Mouse (Mus musculus) MEL (cell line): ENCODE measurements around the gene Golm1. TPM values are rescaled to one million over a fixed set of nuclear protein-coding genes. Genes with fewer than 3 reads are reported as not detected.
A peak's percentile ranks its signal among the peaks of the same experiment; 100 is the strongest.

Experiments used
- DNase-seq: peaks from one replicate; pipeline ENCODE4 v3.0.0; 2011; ENCODE audit warnings: low read depth, low spot score
- H3K27ac ChIP-seq: 2 replicates; pipeline ENCODE4 v1.5.1; 2012; ENCODE audit warnings: low read depth, mild to moderate bottlenecking, control low read depth, low read length, moderate library complexity; ENCODE audit not compliant: control insufficient read depth
- H3K27me3 ChIP-seq, 2 experiments: fragments of 150-350 bp in 1 of 2; sonication (generic) in 1 of 2; 2 replicates each; pipeline ENCODE4 v1.6.1; 2012; ENCODE audit warnings: low read length in 2 of 2, mild to moderate bottlenecking in 2 of 2, improper control_type of control experiment in 1 of 2, moderate library complexity in 1 of 2; ENCODE audit not compliant: insufficient read depth in 2 of 2, control insufficient read depth in 1 of 2
- H3K36me3 ChIP-seq, 2 experiments: 2 replicates each; pipeline ENCODE4 v1.6.1; 2012 to 2014; ENCODE audit warnings: low read length in 2 of 2, improper control_type of control experiment in 1 of 2, inconsistent platforms in 1 of 2, mild to moderate bottlenecking in 1 of 2; ENCODE audit not compliant: insufficient read depth in 2 of 2, control insufficient read depth in 1 of 2
- H3K4me1 ChIP-seq, 2 experiments: fragments of 150-350 bp in 1 of 2; sonication (generic) in 1 of 2; 2 replicates each; pipeline ENCODE4 v1.6.1; 2012; ENCODE audit warnings: low read length in 2 of 2, improper control_type of control experiment in 1 of 2, mild to moderate bottlenecking in 1 of 2; ENCODE audit not compliant: insufficient read depth in 2 of 2, control insufficient read depth in 1 of 2
- H3K4me3 ChIP-seq, 2 experiments: fragments of 150-350 bp in 1 of 2; sonication (generic) in 1 of 2; 2 replicates each; pipeline ENCODE4 v1.5.1; 2012; ENCODE audit warnings: low read depth in 2 of 2, low read length in 2 of 2, mild to moderate bottlenecking in 2 of 2, moderate library complexity in 2 of 2, control low read depth in 1 of 2, improper control_type of control experiment in 1 of 2; ENCODE audit not compliant: control insufficient read depth in 1 of 2, insufficient read depth in 1 of 2
- H3K79me2 ChIP-seq: 2 replicates; pipeline ENCODE4 v1.6.1; 2012; ENCODE audit warnings: mild to moderate bottlenecking, low read length, moderate library complexity; ENCODE audit not compliant: control insufficient read depth, poor library complexity, insufficient read depth
- H3K9ac ChIP-seq: 2 replicates; pipeline ENCODE4 v1.6.1; 2012; ENCODE audit warnings: low read depth, mild to moderate bottlenecking, control low read depth, low read length, moderate library complexity; ENCODE audit not compliant: control insufficient read depth, poor library complexity, severe bottlenecking
- H3K9me3 ChIP-seq: fragments of 150-350 bp; sonication (generic); replicated peaks from 2 replicates; pipeline ENCODE4 v1.6.1; 2012; ENCODE audit warnings: mild to moderate bottlenecking, low read length, improper control_type of control experiment, moderate library complexity; ENCODE audit not compliant: insufficient read depth
- BHLHE40 ChIP-seq: IDR thresholded peaks from 2 replicates; pipeline ENCODE4 v1.6.1; 2012; ENCODE audit warnings: low read depth, mild to moderate bottlenecking, inconsistent platforms, low read length, improper control_type of control experiment, borderline replicate concordance
- CHD1 ChIP-seq: IDR thresholded peaks from 2 replicates; pipeline ENCODE4 v1.6.1; 2012; ENCODE audit warnings: low read depth, mild to moderate bottlenecking, inconsistent platforms, low read length, improper control_type of control experiment
- E2F4 ChIP-seq: IDR thresholded peaks from 2 replicates; pipeline ENCODE4 v1.6.1; 2011; ENCODE audit warnings: low read depth, low read length, improper control_type of control experiment, borderline replicate concordance
- ELF1 ChIP-seq: IDR thresholded peaks from 2 replicates; pipeline ENCODE4 v1.6.1; 2014; ENCODE audit warnings: low read depth, mild to moderate bottlenecking, inconsistent platforms, low read length, improper control_type of control experiment, moderate library complexity
- EP300 ChIP-seq, 2 experiments: IDR thresholded peaks; 2 replicates each; pipeline ENCODE4 v1.6.1; 2011; ENCODE audit warnings: improper control_type of control experiment in 2 of 2, low read length in 2 of 2, low read depth in 1 of 2, mild to moderate bottlenecking in 1 of 2
- ETS1 ChIP-seq: IDR thresholded peaks from 2 replicates; pipeline ENCODE4 v1.6.1; 2012; ENCODE audit warnings: low read depth, mild to moderate bottlenecking, inconsistent platforms, low read length, improper control_type of control experiment, moderate library complexity
- GABPA ChIP-seq: IDR thresholded peaks from 2 replicates; pipeline ENCODE4 v1.6.1; 2012; ENCODE audit warnings: low read depth, mild to moderate bottlenecking, inconsistent platforms, low read length, improper control_type of control experiment, moderate library complexity
- HCFC1 ChIP-seq: IDR thresholded peaks from 2 replicates; pipeline ENCODE4 v1.6.1; 2012; ENCODE audit warnings: low read depth, mild to moderate bottlenecking, inconsistent platforms, low read length, improper control_type of control experiment, moderate library complexity
- JUND ChIP-seq: IDR thresholded peaks from 2 replicates; pipeline ENCODE4 v1.6.1; 2011; ENCODE audit warnings: low read depth, mild to moderate bottlenecking, improper control_type of control experiment, low read length
- KAT2A ChIP-seq: conservative IDR thresholded peaks from 2 replicates; pipeline ENCODE4 v1.6.1; 2012; ENCODE audit warnings: low read depth, low read length, improper control_type of control experiment, inconsistent platforms
- MAX ChIP-seq: IDR thresholded peaks from 2 replicates; pipeline ENCODE4 v1.6.1; 2011; ENCODE audit warnings: low read length, improper control_type of control experiment
- MXI1 ChIP-seq: IDR thresholded peaks from 2 replicates; pipeline ENCODE4 v1.6.1; 2011; ENCODE audit warnings: mild to moderate bottlenecking, low read depth, low read length, improper control_type of control experiment
- NELFE ChIP-seq: IDR thresholded peaks from 2 replicates; pipeline ENCODE4 v1.6.1; 2011; ENCODE audit warnings: low read depth, low read length, improper control_type of control experiment
- NRF1 ChIP-seq: IDR thresholded peaks from 2 replicates; pipeline ENCODE4 v1.6.1; 2014; ENCODE audit warnings: low read depth, mild to moderate bottlenecking, inconsistent platforms, low read length, improper control_type of control experiment, moderate library complexity; ENCODE audit not compliant: poor library complexity, insufficient read depth, severe bottlenecking
- POLR2A ChIP-seq, 2 experiments: IDR thresholded peaks; 2 replicates each; pipeline ENCODE4 v1.6.1; 2011 to 2012; ENCODE audit warnings: low read length in 2 of 2, mild to moderate bottlenecking in 2 of 2, control low read depth in 1 of 2, improper control_type of control experiment in 1 of 2, low read depth in 1 of 2, moderate library complexity in 1 of 2; ENCODE audit not compliant: control insufficient read depth in 1 of 2, insufficient read depth in 1 of 2, poor library complexity in 1 of 2
- POLR2AphosphoS2 ChIP-seq: IDR thresholded peaks from 2 replicates; pipeline ENCODE4 v1.6.1; 2011; ENCODE audit warnings: low read length, improper control_type of control experiment
- RCOR1 ChIP-seq: IDR thresholded peaks from 2 replicates; pipeline ENCODE4 v1.6.1; 2012; ENCODE audit warnings: low read depth, mild to moderate bottlenecking, inconsistent platforms, low read length, improper control_type of control experiment
- SIN3A ChIP-seq: IDR thresholded peaks from 2 replicates; pipeline ENCODE4 v1.6.1; 2012; ENCODE audit warnings: low read length, improper control_type of control experiment, inconsistent platforms
- TBP ChIP-seq: IDR thresholded peaks from 2 replicates; pipeline ENCODE4 v1.8.0; 2011; ENCODE audit warnings: low read depth, low read length, improper control_type of control experiment
- USF1 ChIP-seq: IDR thresholded peaks from 2 replicates; pipeline ENCODE4 v1.6.1; 2014; ENCODE audit warnings: low read depth, mild to moderate bottlenecking, inconsistent platforms, low read length, improper control_type of control experiment, moderate library complexity
- USF2 ChIP-seq, 2 experiments: IDR thresholded peaks; 2 replicates each; pipeline ENCODE4 v1.6.1; 2011 to 2012; ENCODE audit warnings: improper control_type of control experiment in 2 of 2, low read length in 2 of 2, borderline replicate concordance in 1 of 2, inconsistent platforms in 1 of 2, low read depth in 1 of 2, mild to moderate bottlenecking in 1 of 2; ENCODE audit not compliant: insufficient read depth in 1 of 2
- ZKSCAN1 ChIP-seq: IDR thresholded peaks from 2 replicates; pipeline ENCODE4 v1.6.1; 2012; ENCODE audit warnings: low read depth, mild to moderate bottlenecking, inconsistent platforms, low read length, improper control_type of control experiment, moderate library complexity
- ZMIZ1 ChIP-seq: IDR thresholded peaks from 2 replicates; pipeline ENCODE4 v1.6.1; 2012; ENCODE audit warnings: low read depth, mild to moderate bottlenecking, inconsistent platforms, low read length, improper control_type of control experiment, moderate library complexity
- ZNF384 ChIP-seq: IDR thresholded peaks from 2 replicates; pipeline ENCODE4 v1.6.1; 2012; ENCODE audit warnings: low read depth, mild to moderate bottlenecking, inconsistent platforms, low read length, improper control_type of control experiment
- polyA plus RNA-seq, 2 experiments: library from polyadenylated mRNA; stranded (reverse) in 1 of 2; unstranded in 1 of 2; fragments of >175 nt in 1 of 2; fragments of >200 nt in 1 of 2; gene quantifications; 2 replicates each; pipeline versions ENCODE4 v1.2.1 to v1.2.4; 2012; ENCODE audit warnings: low replicate concordance in 2 of 2, low read depth in 1 of 2; ENCODE audit not compliant: insufficient read length in 2 of 2, insufficient read depth in 1 of 2, missing spikeins in 1 of 2
- total RNA-seq: library from RNA; depleted of rRNA; stranded (reverse); fragments of 300-350 nt; gene quantifications from 2 replicates; pipeline ENCODE4 v1.2.3, GENCODE M21; 2012

Gene Golm1
- total and polyA plus RNA-seq, 3 experiments: 22.1 to 26.8 TPM; not detected in 1

DNA sequence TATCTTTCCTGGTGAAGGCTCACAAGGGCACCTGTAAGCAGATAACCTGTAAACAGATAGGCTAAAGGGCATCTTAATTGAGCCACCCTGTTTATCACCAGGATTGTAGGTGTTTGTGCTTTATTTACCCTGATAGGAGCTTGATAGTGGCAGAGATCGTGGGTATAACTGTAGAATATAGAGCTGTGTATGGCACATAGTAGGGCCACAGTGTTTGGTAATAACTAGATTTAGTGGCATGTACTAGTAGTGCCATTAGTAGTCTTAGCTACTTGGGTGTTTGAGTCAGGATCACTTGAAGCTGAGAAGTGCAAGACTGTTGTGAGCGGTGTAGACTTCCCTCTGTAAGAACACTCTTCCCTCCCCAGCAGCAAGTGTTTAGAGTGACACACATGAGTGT, 88.4 kb downstream of the Golm1 start:
- H3K9me3 ChIP-seq: no peaks in the 10 kb centered on the region
- no peak overlapping the region for H3K27ac ChIP-seq
- no peak for DNase-seq
- peaks cover 21% of the 10 kb centered on the region for H3K79me2 ChIP-seq
- no peak overlapping the region for H3K4me3 ChIP-seq
- H3K27me3 ChIP-seq: no peaks in the 10 kb centered on the region
- peaks cover 0 to 20% of the 10 kb centered on the region in 2 experiments; a peak in 3 of 4 replicates for H3K36me3 ChIP-seq
- peaks cover 3 to 16% of the 10 kb centered on the region in 2 experiments; a peak in 3 of 4 replicates for H3K4me1 ChIP-seq
- no peak for TF ChIP-seq MXI1
- no peak for TF ChIP-seq HCFC1
- TF ChIP-seq ZKSCAN1: peak; percentile 90
- TF ChIP-seq USF1: no peak
- no peak for TF ChIP-seq CHD1
- TF ChIP-seq MAX: no peak
- no peak for TF ChIP-seq BHLHE40
- no peak overlapping the region for H3K9ac ChIP-seq

DNA sequence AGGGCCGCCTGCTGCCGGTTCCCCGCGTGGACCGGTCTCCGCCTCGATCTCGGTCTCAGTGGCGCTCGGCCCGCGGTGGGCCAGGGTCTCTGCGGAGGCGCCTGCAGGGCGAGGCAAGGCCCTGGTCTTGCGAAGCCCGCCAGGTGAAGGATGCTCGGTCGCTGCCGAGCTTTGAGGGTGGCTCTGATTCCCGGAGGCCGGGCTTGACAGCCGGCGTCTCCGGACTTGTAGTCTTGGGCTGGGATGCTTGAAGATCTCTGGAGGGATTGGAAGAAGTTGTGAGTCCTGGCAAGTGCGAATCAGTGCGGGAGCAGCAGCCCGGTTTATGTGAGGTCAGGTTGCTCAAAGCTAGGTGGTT, 90.0 kb downstream of the Golm1 start:
- peaks cover 3 to 16% of the 10 kb centered on the region in 2 experiments; a peak in 3 of 4 replicates for H3K4me1 ChIP-seq
- H3K9me3 ChIP-seq: no peaks in the 10 kb centered on the region
- H3K27me3 ChIP-seq: no peaks in the 10 kb centered on the region
- peak; percentile 53 for DNase-seq
- H3K4me3 ChIP-seq: peak overlapping the region; percentile 59 to 95
- peaks cover 21% of the 10 kb centered on the region for H3K79me2 ChIP-seq
- peak overlapping the region; percentile 17; the same call in 1 of the 2 replicates for H3K27ac ChIP-seq
- TF ChIP-seq USF2 (IDR thresholded peaks at IDR 0.05; ENCODE audit: borderline replicate concordance in 1 of 2, insufficient read depth in 1 of 2, low read depth in 1 of 2, low read length in 2 of 2) (no peak), SIN3A (peak; percentile 38; the same call in 1 of the 2 replicates)
- H3K36me3 ChIP-seq: peaks cover 0 to 20% of the 10 kb centered on the region in 2 experiments; a peak in 2 of 4 replicates
- H3K9ac ChIP-seq: peak overlapping the region; percentile 93

DNA sequence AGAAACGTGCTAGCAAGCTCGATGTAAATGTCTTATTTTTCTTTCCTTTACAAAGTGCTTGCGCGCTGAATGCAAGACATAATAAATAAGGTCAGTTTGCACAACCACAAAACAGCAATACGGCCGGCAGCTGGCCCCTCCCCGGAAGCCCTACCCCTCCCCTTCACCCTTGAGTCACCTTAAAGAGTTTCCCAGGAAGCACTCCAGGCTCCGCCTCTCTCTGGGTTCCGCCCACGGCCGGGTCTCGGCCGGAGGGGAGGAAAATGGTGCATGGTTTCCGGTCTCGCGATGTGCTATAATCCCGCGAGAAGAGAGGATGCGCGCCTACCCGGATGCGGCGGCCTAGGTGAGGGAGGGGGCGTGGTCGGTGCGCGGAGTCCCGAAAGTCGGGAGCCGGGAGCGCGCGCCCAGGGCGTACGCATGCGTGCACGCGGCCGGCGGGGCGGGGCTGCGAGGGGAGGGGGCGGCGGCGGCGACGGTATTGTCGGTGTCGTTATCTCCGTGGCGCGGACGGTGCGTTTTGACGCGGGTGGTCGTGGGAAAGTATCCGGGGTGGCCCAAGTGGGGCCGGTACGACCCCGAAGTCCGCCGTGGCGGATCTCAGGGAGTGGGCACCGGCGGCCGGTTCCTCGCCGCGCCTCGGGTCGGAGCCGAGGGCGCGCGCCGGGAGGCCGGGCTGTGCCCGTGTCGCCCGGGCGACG, 90.5 kb downstream of the Golm1 start, which contains the start of the genes Agtpbp1 and Naa35:
Gene Agtpbp1, minus strand, starts transcription at position 281 of the 701 bp plus-strand sequence.
Gene Naa35, plus strand, starts transcription at position 313 of the 701 bp plus-strand sequence.
- Histone ChIP-seq H3K27ac (peak within 1 kb of the TSS; percentile 88), H3K36me3 (peaks cover 0 to 20% of the 10 kb centered on the region in 2 experiments; a peak in 2 of 4 replicates), H3K79me2 (peaks cover 21% of the 10 kb centered on the region), H3K9ac (peak within 1 kb of the TSS; percentile 93), H3K4me1 (peaks cover 3 to 16% of the 10 kb centered on the region in 2 experiments; a peak in 3 of 4 replicates), H3K27me3 (no peaks in the 10 kb centered on the region), H3K4me3 (peak within 1 kb of the TSS; percentile 72 to 95), H3K9me3 (no peaks in the 10 kb centered on the region)
- peak; percentile 99 for DNase-seq
- TF ChIP-seq HCFC1 (peak; percentile 96), ETS1 (peak; percentile 76; the same call in 1 of the 2 replicates), ZKSCAN1 (no peak), TBP (peak; percentile 83), E2F4 (no peak), ZMIZ1 (0 out of 2 replicates have a peak, but pooled peaks have one; percentile 81), EP300 (IDR thresholded peaks at IDR 0.05; ENCODE audit: low read depth in 1 of 2, low read length in 2 of 2) (peak in 1 of 2 experiments; percentile 52; a peak in 2 of 4 replicates), JUND (no peak), GABPA (no peak), NRF1 (peak; percentile 78), NELFE (peak; percentile 86), POLR2A (IDR thresholded peaks at IDR 0.05; ENCODE audit: control insufficient read depth in 1 of 2, insufficient read depth in 1 of 2, low read depth in 1 of 2, low read length in 2 of 2, poor library complexity in 1 of 2) (peak in 1 of 2 experiments; percentile 82; a peak in 3 of 4 replicates), POLR2AphosphoS2 (peak; percentile 77; the same call in 1 of the 2 replicates), USF1 (no peak), KAT2A (peak; percentile 75; the same call in 1 of the 2 replicates), RCOR1 (no peak), SIN3A (peak; percentile 91), ELF1 (peak; percentile 94), ZNF384 (no peak)
